Mouse (Mus musculus) heart, embryonic 10.5 days (tissue): ENCODE data around the gene Ip6k1. TPM values are rescaled to one million over a fixed set of nuclear protein-coding genes. Genes with fewer than 3 reads are reported as not detected.

Experiments
- DNase-seq: peaks from one replicate; pipeline ENCODE4 v3.0.0-alpha.2; 2017; ENCODE audit warnings: low spot score
- H3K27ac ChIP-seq: fragments of 300-500 bp; sonication (generic); 2 replicates; pipeline ENCODE4 v1.5.1; 2016; ENCODE audit warnings: mild to moderate bottlenecking
- H3K27me3 ChIP-seq: fragments of 300-500 bp; sonication (generic); 2 replicates; pipeline ENCODE4 v1.6.1; 2016; ENCODE audit warnings: mild to moderate bottlenecking; ENCODE audit not compliant: poor library complexity, insufficient read depth, severe bottlenecking
- H3K36me3 ChIP-seq: fragments of 300-500 bp; sonication (generic); 2 replicates; pipeline ENCODE4 v1.6.1; 2016; ENCODE audit warnings: mild to moderate bottlenecking, moderate library complexity
- H3K4me1 ChIP-seq: fragments of 300-500 bp; sonication (generic); 2 replicates; pipeline ENCODE4 v1.6.1; 2016; ENCODE audit warnings: mild to moderate bottlenecking
- H3K4me3 ChIP-seq: fragments of 300-500 bp; sonication (generic); 2 replicates; pipeline ENCODE4 v1.5.1; 2016; ENCODE audit warnings: mild to moderate bottlenecking, moderate library complexity
- H3K9me3 ChIP-seq: fragments of 300-500 bp; sonication (generic); 2 replicates; pipeline ENCODE4 v1.6.1; 2016; ENCODE audit warnings: mild to moderate bottlenecking, moderate library complexity
- WGBS: fragments of 180-500 bp; shearing (Covaris S2); methylation state at CpG from one replicate; pipeline ENCODE4 v1.1.7; 2016; 5-methylcytosine and 5-hydroxymethylcytosine counted together
- polyA plus RNA-seq: library from polyadenylated mRNA; unstranded; fragments of >200 nt; fragmentation: Nextera tagmentation; extraction: Ambion mirVana; gene quantifications from 2 replicates; pipeline ENCODE4 v1.2.1, GENCODE M21; 2016

Ip6k1 gene
- 40.7 and 42.3 TPM in 2 replicates for polyA plus RNA-seq

- peak within 1 kb of the TSS; percentile 98 for H3K27ac ChIP-seq
Observed at GRCm38 (mm10) chr9:108001922-108002770, at the start of gene Ip6k1. TSS of gene Ip6k1 (plus strand) at chr9:108002501.

GRCm38 (mm10) chr9:107955613-107956289 is 46.5 kb upstream of the Ip6k1 start:
- 72% methylated on average over 6 of the region's 6 CpGs for WGBS
- no peak overlapping the region for H3K4me3 ChIP-seq
- DNase-seq = no peak
- no peaks in the 10 kb centered on the region for H3K9me3 ChIP-seq
- peaks cover 43% of the 10 kb centered on the region for H3K36me3 ChIP-seq
- H3K27ac ChIP-seq = no peak overlapping the region
- H3K4me1 ChIP-seq = peaks cover 16% of the 10 kb centered on the region
- no peaks in the 10 kb centered on the region for H3K27me3 ChIP-seq

More at GRCm38 (mm10) chr9:108001922-108002770, at the start of gene Ip6k1:
- peak; percentile 100 for DNase-seq
- H3K9me3 ChIP-seq = no peaks in the 10 kb centered on the region
- no peaks in the 10 kb centered on the region for H3K27me3 ChIP-seq
- H3K36me3 ChIP-seq = 0 out of 2 replicates have a peak, but pooled peaks cover 7% of the 10 kb centered on the region
- H3K4me1 ChIP-seq = peaks cover 26% of the 10 kb centered on the region
- WGBS = under 1% methylated on average over 51 of the region's 51 CpGs
- H3K4me3 ChIP-seq = peak within 1 kb of the TSS; percentile 99

GRCm38 (mm10) chr9:107957141-107957540 is 45.2 kb upstream of the Ip6k1 start:
- no peak overlapping the region for H3K27ac ChIP-seq
- no peak for DNase-seq
- 69% methylated on average over 6 of the region's 6 CpGs for WGBS
- no peaks in the 10 kb centered on the region for H3K27me3 ChIP-seq
- H3K36me3 ChIP-seq = peaks cover 55% of the 10 kb centered on the region
- H3K9me3 ChIP-seq = no peaks in the 10 kb centered on the region
- H3K4me1 ChIP-seq = peaks cover 10% of the 10 kb centered on the region
- no peak overlapping the region for H3K4me3 ChIP-seq

- Histone ChIP-seq H3K36me3 (peaks cover 79% of the 10 kb centered on the region), H3K4me3 (no peak overlapping the region), H3K27ac (no peak overlapping the region), H3K9me3 (no peaks in the 10 kb centered on the region), H3K4me1 (peaks cover 20% of the 10 kb centered on the region), H3K27me3 (no peaks in the 10 kb centered on the region)
- WGBS = 73% methylated on average over 6 of the region's 6 CpGs
- no peak for DNase-seq
Observed at GRCm38 (mm10) chr9:107959896-107960295, 42.4 kb upstream of the Ip6k1 start.

GRCm38 (mm10) chr9:107960928-107961327 is 41.4 kb upstream of the Ip6k1 start:
- H3K9me3 ChIP-seq = no peaks in the 10 kb centered on the region
- H3K27ac ChIP-seq = no peak overlapping the region
- peaks cover 81% of the 10 kb centered on the region for H3K36me3 ChIP-seq
- H3K27me3 ChIP-seq = no peaks in the 10 kb centered on the region
- WGBS = 76% methylated on average over 4 of the region's 4 CpGs
- no peak overlapping the region for H3K4me3 ChIP-seq
- peaks cover 13% of the 10 kb centered on the region for H3K4me1 ChIP-seq
- DNase-seq = no peak

- DNase-seq = no peak
- Histone ChIP-seq H3K9me3 (no peaks in the 10 kb centered on the region), H3K27ac (0 out of 2 replicates have a peak overlapping the region, but pooled peaks have one; percentile 0), H3K36me3 (peaks cover 77% of the 10 kb centered on the region), H3K27me3 (no peaks in the 10 kb centered on the region), H3K4me1 (peaks cover 13% of the 10 kb centered on the region), H3K4me3 (no peak overlapping the region)
- WGBS = 91% methylated on average over 10 of the region's 10 CpGs
Observed at GRCm38 (mm10) chr9:107961351-107961762, 40.9 kb upstream of the Ip6k1 start.

- H3K27ac ChIP-seq = peak overlapping the region; percentile 0; the same call in 1 of the 2 replicates
- DNase-seq = no peak
- no peaks in the 10 kb centered on the region for H3K27me3 ChIP-seq
- H3K9me3 ChIP-seq = no peaks in the 10 kb centered on the region
- H3K4me3 ChIP-seq = no peak overlapping the region
- peaks cover 76% of the 10 kb centered on the region for H3K36me3 ChIP-seq
- peaks cover 17% of the 10 kb centered on the region for H3K4me1 ChIP-seq
- 60% methylated on average over 5 of the region's 5 CpGs for WGBS
Observed at GRCm38 (mm10) chr9:107961881-107962280, 40.4 kb upstream of the Ip6k1 start.

- Histone ChIP-seq H3K4me3 (no peak overlapping the region), H3K4me1 (peaks cover 17% of the 10 kb centered on the region), H3K27ac (0 out of 2 replicates have a peak overlapping the region, but pooled peaks have one; percentile 3), H3K36me3 (peaks cover 70% of the 10 kb centered on the region), H3K9me3 (no peaks in the 10 kb centered on the region), H3K27me3 (no peaks in the 10 kb centered on the region)
- no peak for DNase-seq
- WGBS = 91% methylated on average over 9 of the region's 9 CpGs
Observed at GRCm38 (mm10) chr9:107962916-107963315, 39.4 kb upstream of the Ip6k1 start.

GRCm38 (mm10) chr9:107963700-107964099 is 38.6 kb upstream of the Ip6k1 start:
- H3K4me1 ChIP-seq = peaks cover 17% of the 10 kb centered on the region
- no peaks in the 10 kb centered on the region for H3K9me3 ChIP-seq
- WGBS = 21% methylated on average over 5 of the region's 5 CpGs
- H3K27me3 ChIP-seq = no peaks in the 10 kb centered on the region
- H3K27ac ChIP-seq = peak overlapping the region; percentile 67; the same call in 1 of the 2 replicates
- peak; percentile 94 for DNase-seq
- H3K36me3 ChIP-seq = peaks cover 73% of the 10 kb centered on the region
- no peak overlapping the region for H3K4me3 ChIP-seq

GRCm38 (mm10) chr9:107964681-107965080 is 37.6 kb upstream of the Ip6k1 start:
- Histone ChIP-seq H3K4me3 (no peak overlapping the region), H3K4me1 (peaks cover 17% of the 10 kb centered on the region), H3K9me3 (no peaks in the 10 kb centered on the region), H3K27me3 (no peaks in the 10 kb centered on the region), H3K36me3 (peaks cover 71% of the 10 kb centered on the region), H3K27ac (peak overlapping the region; percentile 67)
- WGBS = 88% methylated on average over 9 of the region's 9 CpGs
- no peak for DNase-seq

- 81% methylated on average over 10 of the region's 10 CpGs for WGBS
- Histone ChIP-seq H3K36me3 (peaks cover 71% of the 10 kb centered on the region), H3K9me3 (no peaks in the 10 kb centered on the region), H3K4me1 (peaks cover 27% of the 10 kb centered on the region), H3K4me3 (no peak overlapping the region), H3K27ac (peak overlapping the region; percentile 4; the same call in 1 of the 2 replicates), H3K27me3 (no peaks in the 10 kb centered on the region)
- no peak for DNase-seq
Observed at GRCm38 (mm10) chr9:107966676-107967075, 35.6 kb upstream of the Ip6k1 start.

- WGBS = 80% methylated on average over 6 of the region's 6 CpGs
- no peak overlapping the region for H3K27ac ChIP-seq
- no peaks in the 10 kb centered on the region for H3K9me3 ChIP-seq
- no peaks in the 10 kb centered on the region for H3K27me3 ChIP-seq
- peaks cover 71% of the 10 kb centered on the region for H3K36me3 ChIP-seq
- no peak overlapping the region for H3K4me3 ChIP-seq
- peaks cover 25% of the 10 kb centered on the region for H3K4me1 ChIP-seq
- no peak for DNase-seq
Observed at GRCm38 (mm10) chr9:107967437-107967836, 34.9 kb upstream of the Ip6k1 start.

- Histone ChIP-seq H3K9me3 (no peaks in the 10 kb centered on the region), H3K4me1 (peaks cover 24% of the 10 kb centered on the region; the same call in 1 of the 2 replicates), H3K27ac (no peak overlapping the region), H3K36me3 (peaks cover 66% of the 10 kb centered on the region), H3K27me3 (no peaks in the 10 kb centered on the region), H3K4me3 (no peak overlapping the region)
- WGBS = 84% methylated on average over 7 of the region's 7 CpGs
- DNase-seq = no peak
Observed at GRCm38 (mm10) chr9:107968531-107968930, 33.8 kb upstream of the Ip6k1 start.
